ENCODE assay signal across 8 mouse cellular contexts in genomic region chr8:111338370-111339208, GRCm38 (mm10). TPM values are rescaled to one million over a fixed set of nuclear protein-coding genes. Genes with fewer than 3 reads are reported as not detected.
DNase-seq lines count a peak whose midpoint lies in the region; ATAC-seq and TF ChIP-seq lines count a peak whose summit lies in the region.

No protein-coding gene starts in this region.

- H3K9ac ChIP-seq in lung, embryonic 14.5 days, result no peak overlapping the region
- H3K9ac ChIP-seq in limb, embryonic 14.5 days (ENCODE audit: low read depth, low read length, severe bottlenecking), result 0 out of 2 replicates have a peak overlapping the region, but pooled peaks have one; percentile 34
- H3K9ac ChIP-seq in neural tube, embryonic 12.5 days, result 0 out of 2 replicates have a peak overlapping the region, but pooled peaks have one; percentile 44

- H3K4me2 ChIP-seq in lung, embryonic 14.5 days, result peak overlapping the region; percentile 73
- peak overlapping the region; percentile 62 for H3K4me2 ChIP-seq in limb, embryonic 14.5 days (replicated peaks; ENCODE audit: low read depth, low read length, severe bottlenecking)
- peak overlapping the region; percentile 81 for H3K4me2 ChIP-seq in neural tube, embryonic 12.5 days (replicated peaks)

- TF ChIP-seq CTCF in lung, embryonic 14.5 days (IDR thresholded peaks at IDR 0.05; ENCODE audit: low read depth), result no peak
- TF ChIP-seq CTCF in embryonic fibroblast, embryonic 13.5 days (IDR thresholded peaks at IDR 0.05; ENCODE audit: borderline replicate concordance, insufficient read depth, low read length), result no peak

- peak overlapping the region; percentile 37 for H3K4me3 ChIP-seq in lung, embryonic 14.5 days (ENCODE audit: low read depth, low read length)
- peak overlapping the region; percentile 80 for H3K4me3 ChIP-seq in embryonic fibroblast, embryonic 13.5 days (ENCODE audit: insufficient read depth, low read length)
- peak overlapping the region; percentile 35 for H3K4me3 ChIP-seq in limb, embryonic 14.5 days (replicated peaks; ENCODE audit: low read length)
- no peak overlapping the region for H3K4me3 ChIP-seq in neural tube, embryonic 12.5 days

- TF ChIP-seq POLR2A in embryonic fibroblast, embryonic 13.5 days (IDR thresholded peaks at IDR 0.05; ENCODE audit: low read depth, low read length), result no peak
- TF ChIP-seq POLR2A in limb, embryonic 14.5 days (IDR thresholded peaks at IDR 0.05; ENCODE audit: borderline replicate concordance, extremely low read depth, insufficient read depth, insufficient read length), result no peak

- 0 out of 2 replicates have a peak, but pooled peaks cover 4% of the 10 kb centered on the region for H3K27me3 ChIP-seq in lung, embryonic 14.5 days (ENCODE audit: insufficient read depth, low read length)
- H3K27me3 ChIP-seq in limb, embryonic 14.5 days (ENCODE audit: control insufficient read depth, insufficient read depth, low read length), result peaks cover 21% of the 10 kb centered on the region; the same call in 1 of the 2 replicates
- H3K27me3 ChIP-seq in neural tube, embryonic 12.5 days (replicated peaks), result peaks cover 12% of the 10 kb centered on the region

- H3K36me3 ChIP-seq in lung, embryonic 14.5 days (ENCODE audit: insufficient read depth), result no peaks in the 10 kb centered on the region
- no peaks in the 10 kb centered on the region for H3K36me3 ChIP-seq in limb, embryonic 14.5 days (ENCODE audit: control insufficient read depth, insufficient read depth, low read length)
- H3K36me3 ChIP-seq in neural tube, embryonic 12.5 days, result no peaks in the 10 kb centered on the region

- DNase-seq in lung, embryonic 14.5 days, result peak; percentile 12
- no peak for DNase-seq in lung, postnatal 10 days
- DNase-seq in limb, embryonic 14.5 days (ENCODE audit: low spot score), result no peak
- no peak for DNase-seq in Muller cell, postnatal 12 days (ENCODE audit: inconsistent ontology term)
- DNase-seq in layer of hippocampus, adult 9-10 months (ENCODE audit: low spot score), result no peak

- H3K9me3 ChIP-seq in lung, embryonic 14.5 days (ENCODE audit: low read depth, low read length), result no peaks in the 10 kb centered on the region
- no peaks in the 10 kb centered on the region for H3K9me3 ChIP-seq in limb, embryonic 14.5 days (ENCODE audit: control insufficient read depth, low read length)
- H3K9me3 ChIP-seq in neural tube, embryonic 12.5 days, result no peaks in the 10 kb centered on the region

- no peak for ATAC-seq in lung, embryonic 14.5 days (ENCODE audit: insufficient read depth)
- ATAC-seq in limb, embryonic 14.5 days (ENCODE audit: low FRiP score, low read depth), result no peak
- no peak for ATAC-seq in neural tube, embryonic 12.5 days (ENCODE audit: low FRiP score, low read depth)
- no peak for ATAC-seq in frontal cortex, adult (ENCODE audit: low TSS enrichment)

- WGBS in lung, embryonic 14.5 days, result 40% methylated on average over 12 of the region's 12 CpGs
- WGBS in limb, embryonic 14.5 days, result 44% methylated on average over 12 of the region's 12 CpGs
- 52% methylated on average over 12 of the region's 12 CpGs for WGBS in neural tube, embryonic 12.5 days

- H3K27ac ChIP-seq in lung, embryonic 14.5 days (ENCODE audit: low read depth), result no peak overlapping the region
- peak overlapping the region; percentile 43; the same call in 1 of the 2 replicates for H3K27ac ChIP-seq in embryonic fibroblast, embryonic 13.5 days (ENCODE audit: insufficient read depth, low read length)
- H3K27ac ChIP-seq in limb, embryonic 14.5 days (replicated peaks; ENCODE audit: low read depth, low read length), result no peak overlapping the region
- H3K27ac ChIP-seq in neural tube, embryonic 12.5 days, result no peak overlapping the region

- H3K4me1 ChIP-seq in lung, embryonic 14.5 days (ENCODE audit: insufficient read depth), result 0 out of 2 replicates have a peak, but pooled peaks cover 4% of the 10 kb centered on the region
- 0 out of 2 replicates have a peak, but pooled peaks cover 2% of the 10 kb centered on the region for H3K4me1 ChIP-seq in embryonic fibroblast, embryonic 13.5 days (ENCODE audit: control insufficient read depth, insufficient read depth, low read length)
- H3K4me1 ChIP-seq in limb, embryonic 14.5 days (ENCODE audit: control insufficient read depth, insufficient read depth, low read length), result peaks cover 3% of the 10 kb centered on the region; the same call in 1 of the 2 replicates
- H3K4me1 ChIP-seq in neural tube, embryonic 12.5 days, result 0 out of 2 replicates have a peak, but pooled peaks cover 5% of the 10 kb centered on the region

RNA-seq across cellular contexts. Expression of gene Mlkl, which starts 0.6 kb away (rescaled TPM):
- 3.2 and 3.6 TPM in 2 replicates for polyA plus RNA-seq in lung, embryonic 14.5 days (2014; fragmentation: Nextera tagmentation; extraction: Ambion mirVana)
- polyA plus RNA-seq in embryonic fibroblast, embryonic 13.5 days (2011; ENCODE audit: insufficient read length, low read depth, missing spikeins), result 30.0 and 33.9 TPM in 2 replicates
- polyA plus RNA-seq in limb, embryonic 14.5 days (2012; rRNA removed), result 0.46 and 0.59 TPM in 2 replicates
- 1.0 and 1.4 TPM in 2 replicates for polyA plus RNA-seq in limb, embryonic 14.5 days (2014; fragmentation: Nextera tagmentation; extraction: Ambion mirVana)
- 0.22 and 0.47 TPM in 2 replicates for polyA plus RNA-seq in neural tube, embryonic 12.5 days (2016; fragmentation: Nextera tagmentation; extraction: Ambion mirVana)

RNA-seq across cellular contexts. Expression of gene Rfwd3, which starts 38.6 kb away (rescaled TPM):
- 76.7 and 82.6 TPM in 2 replicates for polyA plus RNA-seq in lung, embryonic 14.5 days (2014; fragmentation: Nextera tagmentation; extraction: Ambion mirVana)
- 30.5 and 35.3 TPM in 2 replicates for polyA plus RNA-seq in embryonic fibroblast, embryonic 13.5 days (2011; ENCODE audit: insufficient read length, low read depth, missing spikeins)
- polyA plus RNA-seq in limb, embryonic 14.5 days (2012; rRNA removed), result 27.6 and 28.3 TPM in 2 replicates
- 39.7 and 44.3 TPM in 2 replicates for polyA plus RNA-seq in limb, embryonic 14.5 days (2014; fragmentation: Nextera tagmentation; extraction: Ambion mirVana)
- 53.7 and 56.5 TPM in 2 replicates for polyA plus RNA-seq in neural tube, embryonic 12.5 days (2016; fragmentation: Nextera tagmentation; extraction: Ambion mirVana)

RNA-seq across cellular contexts. Expression of gene Fa2h, which starts 55.0 kb away (rescaled TPM):
- polyA plus RNA-seq in lung, embryonic 14.5 days (2014; fragmentation: Nextera tagmentation; extraction: Ambion mirVana), result 0.07 TPM in 1 of 2 replicates, not detected in the other
- not detected in 2 replicates for polyA plus RNA-seq in embryonic fibroblast, embryonic 13.5 days (2011; ENCODE audit: insufficient read length, low read depth, missing spikeins)
- polyA plus RNA-seq in limb, embryonic 14.5 days (2012; rRNA removed), result 0.06 TPM in 1 of 2 replicates, not detected in the other
- polyA plus RNA-seq in limb, embryonic 14.5 days (2014; fragmentation: Nextera tagmentation; extraction: Ambion mirVana), result not detected in 2 replicates
- polyA plus RNA-seq in neural tube, embryonic 12.5 days (2016; fragmentation: Nextera tagmentation; extraction: Ambion mirVana), result not detected in 2 replicates
